Mouse (Mus musculus) liver, adult 2 months (tissue): ENCODE measurements at regions not wholly inside any gene's neighbourhood (a gene's known extent, or its start where the extent isn't known, plus 50 kb on each side); places are given as distances from the start of the nearest gene placed in this dataset.

Experiments
- DNase-seq: peaks from one replicate; pipeline ENCODE4 v3.0.0-alpha.2; 2011; ENCODE audit warnings: low read depth, low spot score; ENCODE audit errors: extremely low read depth
- H3K27ac ChIP-seq: fragments of 200-500 bp; replicated peaks from 2 replicates; pipeline ENCODE4 v1.5.1; 2012; ENCODE audit warnings: low read depth, mild to moderate bottlenecking, control low read depth, inconsistent platforms, low read length; ENCODE audit not compliant: insufficient read depth
- H3K27me3 ChIP-seq: fragments of 200-500 bp; 2 replicates; pipeline ENCODE4 v1.6.1; 2012; ENCODE audit warnings: mild to moderate bottlenecking, moderate library complexity, low read length, inconsistent platforms; ENCODE audit not compliant: control insufficient read depth, insufficient read depth
- H3K36me3 ChIP-seq: fragments of 200-500 bp; 2 replicates; pipeline ENCODE4 v1.6.1; 2012; ENCODE audit warnings: low read length, inconsistent platforms; ENCODE audit not compliant: control insufficient read depth, insufficient read depth
- H3K4me1 ChIP-seq: fragments of 200-500 bp; 2 replicates; pipeline ENCODE4 v1.6.1; 2011; ENCODE audit warnings: low read length; ENCODE audit not compliant: control insufficient read depth, insufficient read depth
- H3K4me3 ChIP-seq: fragments of 200-500 bp; 2 replicates; pipeline ENCODE4 v1.5.1; 2011; ENCODE audit warnings: low read depth, mild to moderate bottlenecking, control low read depth, low read length, moderate library complexity; ENCODE audit not compliant: insufficient read depth
- H3K79me2 ChIP-seq: fragments of 200-500 bp; 2 replicates; pipeline ENCODE4 v1.6.1; 2012; ENCODE audit warnings: inconsistent platforms, mild to moderate bottlenecking, low read length, moderate library complexity; ENCODE audit not compliant: control insufficient read depth, insufficient read depth
- H3K9ac ChIP-seq: fragments of 200-500 bp; 2 replicates; pipeline ENCODE4 v1.6.1; 2012; ENCODE audit warnings: low read depth, mild to moderate bottlenecking, control low read depth, inconsistent platforms, low read length
- CTCF ChIP-seq: fragments of 200-500 bp; IDR thresholded peaks from 2 replicates; pipeline ENCODE4 v1.5.1; 2011; ENCODE audit warnings: low read depth, low read length, control low read depth
- POLR2A ChIP-seq: fragments of 200-500 bp; IDR thresholded peaks from 2 replicates; pipeline ENCODE4 v1.6.1; 2011; ENCODE audit warnings: low read length, control low read depth; ENCODE audit not compliant: insufficient read depth; ENCODE audit errors: extremely low read depth
- WGBS: fragments of 180-500 bp; shearing (Covaris S2); methylation state at CpG from one replicate; pipeline ENCODE4 v1.1.7; 2018; 5-methylcytosine and 5-hydroxymethylcytosine counted together

DNA sequence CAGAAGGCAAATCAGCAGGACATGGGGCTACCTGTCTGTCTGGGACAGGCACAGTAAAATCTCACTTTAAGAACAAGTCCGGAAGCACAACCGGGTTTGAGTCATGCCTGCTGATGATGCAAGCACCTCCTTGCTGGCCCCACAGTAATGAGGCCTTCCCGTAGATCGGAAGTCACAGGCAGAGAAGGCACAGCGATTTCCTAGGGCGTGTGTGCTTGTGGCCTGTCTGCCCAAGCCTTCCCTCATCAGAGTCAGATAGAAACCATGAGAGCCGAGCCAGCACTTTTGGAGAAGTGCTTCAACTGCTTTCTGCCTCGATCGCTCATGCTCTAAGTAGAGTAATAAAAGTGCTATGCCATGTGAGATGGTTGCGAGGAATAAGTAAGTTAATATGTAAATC lies 148.9 kb downstream of the Utp18 start:
- Histone ChIP-seq H3K27ac (no peak overlapping the region), H3K36me3 (no peaks in the 10 kb centered on the region), H3K4me3 (no peak overlapping the region), H3K4me1 (peaks cover 4% of the 10 kb centered on the region; the same call in 1 of the 2 replicates), H3K9ac (no peak overlapping the region), H3K79me2 (no peaks in the 10 kb centered on the region), H3K27me3 (no peaks in the 10 kb centered on the region)
- peak; percentile 5 for DNase-seq
- no peak for TF ChIP-seq CTCF
- TF ChIP-seq POLR2A = no peak
- 93% methylated on average over 10 of the region's 10 CpGs for WGBS

DNA sequence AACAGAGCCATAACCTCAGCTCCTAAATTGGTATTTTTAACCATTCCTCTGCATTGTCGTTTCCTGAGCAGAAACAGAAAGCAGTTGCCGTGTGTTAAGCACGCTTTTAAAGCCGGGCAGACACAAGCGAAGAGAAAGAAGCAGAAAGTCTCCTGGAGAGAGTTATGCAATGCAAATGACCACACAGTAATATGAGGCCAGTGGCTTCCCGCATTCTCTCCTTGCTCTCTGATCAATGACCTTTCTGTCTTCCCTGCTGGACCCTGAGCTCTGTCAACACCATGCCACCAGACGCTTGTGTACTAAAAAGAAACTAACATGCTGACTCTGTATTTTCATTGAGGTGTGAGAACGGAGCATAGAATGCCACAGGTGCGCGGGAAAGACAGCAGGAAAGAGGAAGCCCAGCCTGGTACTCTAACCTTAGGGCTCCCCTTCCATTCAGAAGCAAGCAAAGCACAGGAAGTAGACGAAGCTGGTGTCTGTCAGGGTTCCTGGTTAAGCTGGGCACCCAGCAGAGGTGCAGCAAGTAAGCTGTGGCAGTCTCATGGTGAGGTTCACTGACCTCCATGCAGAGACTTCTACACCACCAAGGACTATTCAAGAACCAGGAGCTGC lies 151.9 kb downstream of the Utp18 start:
- H3K79me2 ChIP-seq = no peaks in the 10 kb centered on the region
- 17% methylated on average over 11 of the region's 11 CpGs for WGBS
- no peak overlapping the region for H3K4me3 ChIP-seq

DNA sequence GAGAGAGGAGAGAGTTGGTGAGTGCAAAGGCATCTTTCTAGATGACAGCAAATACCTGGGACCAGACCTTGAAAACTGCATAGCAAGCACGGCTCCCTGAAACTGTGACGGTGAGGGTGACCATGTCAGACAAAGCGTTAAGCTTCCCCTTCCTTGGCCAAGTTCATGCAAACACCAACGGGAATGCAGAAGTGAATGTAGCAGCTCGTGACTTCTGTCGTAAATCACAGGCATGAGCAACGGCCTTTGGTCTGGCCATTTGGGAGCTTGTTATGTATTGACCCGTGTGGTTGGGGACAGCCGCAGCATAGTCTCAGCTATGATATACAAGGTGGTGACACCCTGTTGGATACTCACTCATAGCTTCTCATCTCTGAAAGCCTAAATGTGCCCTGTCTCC lies 156.4 kb downstream of the Utp18 start:
- no peak for TF ChIP-seq POLR2A
- TF ChIP-seq CTCF = no peak
- peaks cover 4% of the 10 kb centered on the region; the same call in 1 of the 2 replicates for H3K4me1 ChIP-seq
- no peaks in the 10 kb centered on the region for H3K36me3 ChIP-seq
- peak; percentile 24 for DNase-seq
- no peak overlapping the region for H3K4me3 ChIP-seq
- no peaks in the 10 kb centered on the region for H3K79me2 ChIP-seq
- no peaks in the 10 kb centered on the region for H3K27me3 ChIP-seq
- H3K9ac ChIP-seq = no peak overlapping the region
- H3K27ac ChIP-seq = no peak overlapping the region
- WGBS = 80% methylated on average over 9 of the region's 9 CpGs

More for the DNA sequence above, 151.9 kb downstream of the Utp18 start:
- Histone ChIP-seq H3K4me1 (peaks cover 4% of the 10 kb centered on the region; the same call in 1 of the 2 replicates), H3K27me3 (no peaks in the 10 kb centered on the region), H3K9ac (no peak overlapping the region), H3K27ac (no peak overlapping the region), H3K36me3 (no peaks in the 10 kb centered on the region)
- DNase-seq = peak; percentile 58
- TF ChIP-seq POLR2A (no peak), CTCF (no peak)

DNA sequence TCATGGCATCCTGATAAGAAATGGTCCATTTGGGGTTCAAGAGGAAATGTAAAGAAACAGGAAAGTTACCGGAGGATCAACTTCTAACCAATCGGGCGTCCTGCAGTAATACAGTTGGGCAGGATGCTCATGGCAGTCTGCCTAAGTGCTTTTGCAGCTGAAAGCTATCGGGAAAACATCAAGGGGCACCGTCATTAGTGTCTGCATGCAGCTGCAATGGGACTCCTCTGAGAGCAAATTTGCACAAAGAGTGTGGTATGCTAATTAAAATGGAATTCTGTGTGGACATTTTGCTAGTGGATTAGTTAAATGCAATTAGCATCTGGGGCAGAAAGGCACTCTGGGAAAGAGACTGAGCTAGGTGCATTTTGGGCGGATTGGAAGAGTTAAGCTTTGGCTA lies 160.3 kb downstream of the Utp18 start:
- Histone ChIP-seq H3K4me3 (no peak overlapping the region), H3K36me3 (no peaks in the 10 kb centered on the region), H3K27ac (no peak overlapping the region), H3K9ac (no peak overlapping the region), H3K27me3 (no peaks in the 10 kb centered on the region), H3K4me1 (no peaks in the 10 kb centered on the region), H3K79me2 (no peaks in the 10 kb centered on the region)
- TF ChIP-seq CTCF = no peak
- TF ChIP-seq POLR2A = no peak
- WGBS = 77% methylated on average over 6 of the region's 6 CpGs
- no peak for DNase-seq

DNA sequence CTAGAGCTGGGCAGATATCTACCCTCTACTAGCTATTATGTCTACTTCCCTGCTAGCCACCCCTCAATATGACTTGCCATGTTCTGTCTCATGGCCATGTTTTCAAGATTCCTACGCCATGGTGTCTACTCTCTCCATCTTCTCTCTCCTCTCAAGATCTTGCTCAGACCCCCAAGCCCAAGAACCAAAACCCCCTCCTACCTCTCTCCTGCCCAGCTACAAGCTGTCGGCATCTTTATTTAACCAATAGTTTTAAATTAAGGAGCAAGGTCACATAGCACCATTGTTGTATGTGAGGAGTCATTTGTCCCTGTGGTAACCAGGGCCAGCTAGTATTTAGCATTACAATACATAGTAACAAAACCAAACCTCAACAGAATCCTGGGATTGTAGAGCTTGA lies 166.4 kb downstream of the Utp18 start:
- TF ChIP-seq CTCF (no peak), POLR2A (no peak)
- H3K4me1 ChIP-seq = no peaks in the 10 kb centered on the region
- no peak overlapping the region for H3K4me3 ChIP-seq
- H3K27me3 ChIP-seq = no peaks in the 10 kb centered on the region
- 86% methylated on average over 2 of the region's 2 CpGs for WGBS
- no peaks in the 10 kb centered on the region for H3K79me2 ChIP-seq
- no peaks in the 10 kb centered on the region for H3K36me3 ChIP-seq
- no peak for DNase-seq
- no peak overlapping the region for H3K9ac ChIP-seq
- H3K27ac ChIP-seq = no peak overlapping the region

DNA sequence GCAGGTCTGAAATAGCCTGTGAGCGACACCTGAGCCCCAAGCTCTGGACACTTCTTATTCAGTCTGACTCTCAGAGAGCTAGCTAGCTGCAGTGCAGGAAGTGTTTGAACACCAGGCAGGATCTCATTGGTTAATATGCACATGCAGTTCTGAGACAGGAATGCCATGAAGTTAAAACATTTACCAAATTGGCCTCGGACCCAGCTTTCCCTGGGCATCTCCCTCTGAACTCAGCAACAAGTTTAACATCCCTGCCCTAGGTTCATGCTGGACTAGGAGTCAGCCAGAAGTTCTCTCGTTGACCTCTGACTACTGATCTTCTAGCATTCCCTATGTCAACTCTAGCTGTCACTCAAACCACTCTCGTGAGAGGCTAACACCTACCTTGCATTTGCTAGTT lies 175.9 kb downstream of the Utp18 start:
- Histone ChIP-seq H3K9ac (no peak overlapping the region), H3K27me3 (no peaks in the 10 kb centered on the region), H3K27ac (no peak overlapping the region), H3K4me3 (no peak overlapping the region), H3K4me1 (no peaks in the 10 kb centered on the region), H3K79me2 (no peaks in the 10 kb centered on the region), H3K36me3 (no peaks in the 10 kb centered on the region)
- no peak for DNase-seq
- TF ChIP-seq CTCF = no peak
- TF ChIP-seq POLR2A = no peak
- 49% methylated on average over 4 of the region's 4 CpGs for WGBS
